Mouse (Mus musculus): ENCODE data around the gene Gm45716. TPM values are rescaled to one million over a fixed set of nuclear protein-coding genes. Genes with fewer than 3 reads are reported as not detected.

Gm45716 gene
- polyA plus RNA-seq (2014; fragmentation: Illumina TruSeq; extraction: RNeasy Lipid Tissue Mini Kit (QIAGEN cat#74804); ENCODE audit: low read depth, low replicate concordance): 2.3 TPM

GRCm38 (mm10) chr11:90187441-90187840 is at the start of gene Gm45716:
TSS of gene Gm45716 (plus strand) at chr11:90187683.

GRCm38 (mm10) chr11:90249025-90249650 is 61.7 kb downstream of the Gm45716 start, which contains the start of gene Mmd:
TSS of gene Mmd (plus strand) at chr11:90249456.

Other genes starting within 250 kb of the Gm45716 start
- gene Pctp, start 184.8 kb upstream of the Gm45716 start, polyA plus RNA-seq (2014; fragmentation: Illumina TruSeq; extraction: RNeasy Lipid Tissue Mini Kit (QIAGEN cat#74804); ENCODE audit: low read depth, low replicate concordance): 9.4 TPM
- 1.6 TPM for gene Tmem100, start 157.3 kb upstream of the Gm45716 start, polyA plus RNA-seq (2014; fragmentation: Illumina TruSeq; extraction: RNeasy Lipid Tissue Mini Kit (QIAGEN cat#74804); ENCODE audit: low read depth, low replicate concordance)
- gene Mmd, start 61.8 kb downstream of the Gm45716 start, polyA plus RNA-seq (2014; fragmentation: Illumina TruSeq; extraction: RNeasy Lipid Tissue Mini Kit (QIAGEN cat#74804); ENCODE audit: low read depth, low replicate concordance): 5.4 TPM
- gene Hlf, start 203.2 kb downstream of the Gm45716 start, polyA plus RNA-seq (2014; fragmentation: Illumina TruSeq; extraction: RNeasy Lipid Tissue Mini Kit (QIAGEN cat#74804); ENCODE audit: low read depth, low replicate concordance): 1.7 TPM

Measured in testis, adult 10 weeks (tissue).